Mouse (Mus musculus) cerebellum, adult 9-10 months (tissue): ENCODE data around the gene Ltbr.
"Not testable (repeated sequence)": the region's sequence is repeated elsewhere in the genome, so short reads cannot be mapped to it uniquely, and the experiment has no call there.

Experiments
- DNase-seq: peaks from one replicate; pipeline ENCODE4 v3.0.0; 2022

Gene Ltbr

DNA sequence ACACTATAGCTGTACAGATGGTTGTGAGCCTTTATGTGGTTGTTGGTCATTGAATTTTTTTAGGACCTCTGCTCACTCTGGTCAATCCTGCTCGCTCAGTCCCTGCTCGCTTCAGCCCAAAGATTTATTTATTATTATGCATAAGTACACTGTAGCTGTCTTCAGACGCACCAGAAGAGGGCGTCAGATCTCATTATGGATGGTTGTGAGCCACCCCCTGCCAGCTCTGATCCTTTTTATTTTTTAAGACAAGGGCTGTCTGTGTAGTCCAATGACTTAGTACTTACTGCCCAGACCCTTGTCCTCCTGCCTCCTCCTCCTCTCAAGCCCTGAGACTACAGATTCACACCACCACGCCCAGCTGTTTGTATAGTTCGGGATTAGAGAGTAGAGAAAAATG is 47.1 kb downstream of the Ltbr start:
- DNase-seq: not testable (repeated sequence)

DNA sequence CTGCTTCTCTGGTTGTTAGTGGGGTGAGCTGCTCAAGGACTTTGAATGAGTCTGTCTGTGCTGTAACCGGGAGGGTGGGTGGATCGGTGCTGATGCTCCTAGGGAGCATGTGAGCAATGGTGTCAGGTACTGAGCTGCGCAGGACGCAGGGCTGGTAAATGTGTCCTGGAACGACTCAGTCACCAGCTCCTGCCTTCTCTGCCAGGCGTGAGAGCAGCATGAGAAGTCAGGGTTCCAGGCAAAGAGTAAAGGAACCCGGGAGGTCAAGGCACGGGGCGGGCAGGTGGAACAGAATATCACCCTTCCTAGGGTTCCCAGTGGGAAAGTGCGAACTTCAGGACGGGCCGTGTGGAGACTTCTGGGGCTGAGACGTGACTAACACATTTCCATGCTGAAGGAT is 47.6 kb downstream of the Ltbr start:
- no peak for DNase-seq

- no peak for DNase-seq
These were observed 48.4 kb downstream of the Ltbr start for GRCm38 (mm10) chr6:125265239-125265638.

DNA sequence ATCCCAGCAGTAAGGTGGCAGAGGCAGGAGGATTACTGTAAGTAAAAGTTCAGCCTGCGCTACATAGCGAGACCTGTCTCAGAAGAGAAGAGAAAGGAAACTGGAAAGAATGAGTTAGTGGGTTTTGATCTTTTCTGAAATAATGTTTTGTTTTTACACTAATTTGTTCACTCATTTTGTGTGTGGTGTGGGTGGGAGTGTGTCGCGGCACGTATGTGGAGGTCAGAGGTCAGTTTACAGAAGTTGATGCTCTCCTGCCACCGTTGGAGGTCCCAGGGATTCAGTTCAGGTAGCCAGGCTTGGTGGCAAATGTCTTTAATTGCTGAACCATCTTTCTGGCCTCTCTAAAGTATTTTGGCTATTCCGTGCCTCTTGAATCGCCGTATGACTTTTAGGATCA is 49.5 kb downstream of the Ltbr start:
- no peak for DNase-seq

DNA sequence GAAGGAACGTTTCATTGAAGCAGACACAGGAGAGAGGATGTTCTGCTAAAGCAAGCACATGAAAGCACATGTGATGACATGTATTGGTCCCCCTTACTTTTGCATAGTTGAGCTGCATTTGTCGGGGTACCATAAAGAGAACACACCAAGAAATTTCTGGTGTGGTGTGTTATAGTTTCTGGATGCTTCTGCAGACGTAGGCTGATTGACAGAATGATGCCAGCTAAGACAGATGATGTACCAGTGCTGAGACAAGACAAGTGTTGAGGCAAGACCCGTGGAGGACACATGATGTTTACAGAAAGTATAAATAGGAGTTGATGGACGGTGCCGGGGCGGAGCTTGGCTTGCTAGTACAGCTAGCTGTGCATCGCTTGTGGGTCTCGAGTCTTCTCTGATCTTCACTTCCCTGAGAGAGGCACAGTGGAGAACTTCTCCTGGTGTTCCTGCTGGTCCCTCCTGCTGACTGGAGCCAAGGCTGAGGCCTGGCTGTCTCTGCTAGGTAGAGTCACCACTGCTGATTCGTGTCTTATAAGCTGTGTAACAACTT is 53.6 kb downstream of the Ltbr start:
- DNase-seq: no peak
